Mouse (Mus musculus): Measurements from ENCODE around the gene Gm20388.
"Not testable (repeated sequence)": the region's sequence is repeated elsewhere in the genome, so short reads cannot be mapped to it uniquely, and the experiment has no call there.

- not testable (repeated sequence) for TF ChIP-seq CTCF, EP300 (IDR thresholded peaks at IDR 0.05; ENCODE audit: low read depth)
Measured at GRCm38 (mm10) chr8:121318756-121319155, 1408.1 kb downstream of the Gm20388 start.

All from liver, embryonic 14.5 days (tissue).